In the genomic region with DNA sequence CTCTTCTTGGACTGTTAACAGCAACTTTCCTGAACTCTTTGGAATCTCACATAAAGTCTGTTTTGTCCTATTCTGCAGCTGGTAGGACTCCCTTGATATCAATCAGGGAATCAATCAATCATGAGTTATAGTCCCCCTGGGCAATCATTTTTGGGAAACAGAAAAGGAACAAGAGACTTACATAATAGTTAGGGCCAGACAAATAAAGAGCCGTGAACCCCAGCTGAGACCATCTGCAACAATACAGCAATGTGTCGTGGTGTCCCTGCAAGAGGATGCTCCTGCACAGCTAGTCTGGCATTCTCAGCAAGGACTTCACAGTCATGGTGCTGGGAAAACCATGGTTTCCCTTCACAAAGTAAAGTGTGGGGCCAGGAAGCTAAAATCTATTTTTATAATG, we compare ENCODE assay signal across 17 mouse cellular contexts.
DNase-seq lines count a peak whose midpoint lies in the region; ATAC-seq lines count a peak whose summit lies in the region.
"Had no signal": no experiment of that assay in that cellular context is flagged by ENCODE, and none has a peak within 500 bp of the region (broad histone marks: within the 10 kb centered on the region; RNA-seq: fewer than 3 reads in every experiment).

No protein-coding gene starts in this region.

- H3K27ac ChIP-seq in hindbrain, embryonic 11.5 days (ENCODE audit: low read depth, low read length) = no peak overlapping the region
- H3K27ac ChIP-seq in hindbrain, embryonic 14.5 days = no peak overlapping the region
- 0 out of 2 replicates have a peak overlapping the region, but pooled peaks have one; percentile 29 for H3K27ac ChIP-seq in hindbrain, embryonic 16.5 days (ENCODE audit: low read depth, low read length)
- H3K27ac ChIP-seq in neural tube, embryonic 14.5 days (ENCODE audit: low read depth, low read length) = no peak overlapping the region
- H3K27ac ChIP-seq: embryonic facial prominence, embryonic 13.5 days; forebrain, embryonic 12.5 days; heart, adult 2 months; hindbrain, embryonic 15.5 days had no signal

- H3K27me3 ChIP-seq in hindbrain, embryonic 11.5 days (ENCODE audit: control insufficient read depth, insufficient read depth, low read length) = no peaks in the 10 kb centered on the region
- no peaks in the 10 kb centered on the region for H3K27me3 ChIP-seq in hindbrain, embryonic 14.5 days (ENCODE audit: control insufficient read depth, insufficient read depth, low read length)
- no peaks in the 10 kb centered on the region for H3K27me3 ChIP-seq in hindbrain, embryonic 16.5 days (replicated peaks; ENCODE audit: control insufficient read depth, insufficient read depth, low read length)
- H3K27me3 ChIP-seq in neural tube, embryonic 14.5 days (ENCODE audit: control insufficient read depth, insufficient read depth, low read length) = no peaks in the 10 kb centered on the region
- H3K27me3 ChIP-seq: embryonic facial prominence, embryonic 13.5 days; forebrain, embryonic 12.5 days; heart, embryonic 12.5 days; hindbrain, embryonic 15.5 days had no signal

- no peaks in the 10 kb centered on the region for H3K4me1 ChIP-seq in hindbrain, embryonic 11.5 days (replicated peaks; ENCODE audit: control insufficient read depth, insufficient read depth, low read length)
- H3K4me1 ChIP-seq in hindbrain, embryonic 14.5 days (replicated peaks; ENCODE audit: control insufficient read depth, insufficient read depth, low read length) = no peaks in the 10 kb centered on the region
- no peaks in the 10 kb centered on the region for H3K4me1 ChIP-seq in hindbrain, embryonic 16.5 days (ENCODE audit: control insufficient read depth, insufficient read depth, low read depth, low read length)
- no peaks in the 10 kb centered on the region for H3K4me1 ChIP-seq in neural tube, embryonic 14.5 days (ENCODE audit: control insufficient read depth, insufficient read depth, low read length)
- H3K4me1 ChIP-seq: hindbrain, embryonic 15.5 days had no signal

- no peaks in the 10 kb centered on the region for H3K36me3 ChIP-seq in hindbrain, embryonic 11.5 days (ENCODE audit: control insufficient read depth, insufficient read depth, low read length)
- H3K36me3 ChIP-seq in hindbrain, embryonic 14.5 days (replicated peaks; ENCODE audit: control insufficient read depth, insufficient read depth) = no peaks in the 10 kb centered on the region
- H3K36me3 ChIP-seq in hindbrain, embryonic 16.5 days (ENCODE audit: control insufficient read depth, insufficient read depth, low read length) = no peaks in the 10 kb centered on the region
- H3K36me3 ChIP-seq in neural tube, embryonic 14.5 days (ENCODE audit: control insufficient read depth, insufficient read depth, low read length) = no peaks in the 10 kb centered on the region
- H3K36me3 ChIP-seq: embryonic facial prominence, embryonic 13.5 days; forebrain, embryonic 12.5 days; hindbrain, embryonic 15.5 days had no signal

- WGBS in hindbrain, embryonic 11.5 days = 20% methylated on average over 2 of the region's 2 CpGs
- 8% methylated on average over 2 of the region's 2 CpGs for WGBS in hindbrain, embryonic 14.5 days
- 11% methylated on average over 2 of the region's 2 CpGs for WGBS in hindbrain, embryonic 16.5 days
- 2% methylated on average over 2 of the region's 2 CpGs for WGBS in neural tube, embryonic 14.5 days

- no peak overlapping the region for H3K4me3 ChIP-seq in hindbrain, embryonic 11.5 days (ENCODE audit: low read depth, low read length)
- no peak overlapping the region for H3K4me3 ChIP-seq in hindbrain, embryonic 14.5 days (replicated peaks; ENCODE audit: low read length)
- H3K4me3 ChIP-seq in hindbrain, embryonic 16.5 days (ENCODE audit: low read length) = no peak overlapping the region
- H3K4me3 ChIP-seq in neural tube, embryonic 14.5 days (ENCODE audit: low read depth, low read length) = no peak overlapping the region
- H3K4me3 ChIP-seq: embryonic facial prominence, embryonic 13.5 days; forebrain, embryonic 12.5 days; heart, adult 2 months; heart, embryonic 12.5 days; hindbrain, embryonic 15.5 days had no signal

- no peak overlapping the region for H3K4me2 ChIP-seq in hindbrain, embryonic 11.5 days (replicated peaks; ENCODE audit: low read depth, low read length)
- no peak overlapping the region for H3K4me2 ChIP-seq in hindbrain, embryonic 14.5 days (replicated peaks)
- no peak overlapping the region for H3K4me2 ChIP-seq in hindbrain, embryonic 16.5 days (ENCODE audit: low read length)
- no peak overlapping the region for H3K4me2 ChIP-seq in neural tube, embryonic 14.5 days (ENCODE audit: low read depth, low read length)
- H3K4me2 ChIP-seq: embryonic facial prominence, embryonic 13.5 days; forebrain, embryonic 12.5 days; heart, embryonic 12.5 days; hindbrain, embryonic 15.5 days had no signal

- ATAC-seq in hindbrain, embryonic 11.5 days (ENCODE audit: low FRiP score) = peak; percentile 66
- no peak for ATAC-seq in hindbrain, embryonic 14.5 days (ENCODE audit: low FRiP score)
- no peak for ATAC-seq in hindbrain, embryonic 16.5 days
- ATAC-seq in neural tube, embryonic 14.5 days (ENCODE audit: low read depth) = peak; percentile 60; the same call in 1 of the 2 replicates
- ATAC-seq in megakaryocyte progenitor cell, adult 5-6 weeks (replicated peaks; ENCODE audit: poor library complexity) = no peak
- ATAC-seq: forebrain, embryonic 16.5 days had no signal

- H3K9ac ChIP-seq in hindbrain, embryonic 11.5 days (ENCODE audit: low read depth, low read length) = no peak overlapping the region
- no peak overlapping the region for H3K9ac ChIP-seq in hindbrain, embryonic 14.5 days
- no peak overlapping the region for H3K9ac ChIP-seq in hindbrain, embryonic 16.5 days (ENCODE audit: low read depth, low read length)
- H3K9ac ChIP-seq in neural tube, embryonic 14.5 days (replicated peaks; ENCODE audit: low read depth, low read length) = no peak overlapping the region
- H3K9ac ChIP-seq: embryonic facial prominence, embryonic 13.5 days; forebrain, embryonic 12.5 days; heart, embryonic 12.5 days; hindbrain, embryonic 15.5 days had no signal

- DNase-seq in embryo, embryonic 10.5 days (ENCODE audit: low spot score) = peak; percentile 51
- no peak for DNase-seq in embryo, embryonic 11 days
- peak; percentile 20 for DNase-seq in hindbrain, embryonic 11.5 days (ENCODE audit: low spot score)
- no peak for DNase-seq in hindbrain, embryonic 14.5 days (ENCODE audit: low spot score)
- DNase-seq: adrenal gland, postnatal 10 days; cerebellum, adult 11 months; cerebellum, adult 8-10 months; gastrocnemius, postnatal 10 days; heart, adult 2 months had no signal

- H3K9me3 ChIP-seq in hindbrain, embryonic 11.5 days (ENCODE audit: control insufficient read depth, low read length) = no peaks in the 10 kb centered on the region
- no peaks in the 10 kb centered on the region for H3K9me3 ChIP-seq in hindbrain, embryonic 14.5 days (ENCODE audit: control insufficient read depth, low read length)
- H3K9me3 ChIP-seq in hindbrain, embryonic 16.5 days (ENCODE audit: control insufficient read depth, low read length) = no peaks in the 10 kb centered on the region
- no peaks in the 10 kb centered on the region for H3K9me3 ChIP-seq in neural tube, embryonic 14.5 days (ENCODE audit: control insufficient read depth, low read length)
- H3K9me3 ChIP-seq: embryonic facial prominence, embryonic 13.5 days; forebrain, embryonic 12.5 days; heart, embryonic 12.5 days; hindbrain, embryonic 15.5 days had no signal

Comparison
In these comparisons a context has a peak if more than half of its experiments do, and no peak if none do; other contexts are left out.
1. DNase-seq: peak in embryo, embryonic 10.5 days (single experiment) and hindbrain, embryonic 11.5 days (single experiment); none in embryo, embryonic 11 days (single experiment) and hindbrain, embryonic 14.5 days (single experiment).
2. ATAC-seq: peak in hindbrain, embryonic 11.5 days (single experiment) and neural tube, embryonic 14.5 days (single experiment); none in hindbrain, embryonic 14.5 days (single experiment), hindbrain, embryonic 16.5 days (single experiment) and megakaryocyte progenitor cell, adult 5-6 weeks (single experiment).